Mouse (Mus musculus) CH12.LX (cell line): ENCODE data around the gene Nkap. TPM values are rescaled to one million over a fixed set of nuclear protein-coding genes. Genes with fewer than 3 reads are reported as not detected.

Experiments
- DNase-seq: peaks from one replicate; pipeline ENCODE4 v3.0.0-alpha.2; 2013; ENCODE audit errors: extremely low read depth
- H3K27ac ChIP-seq: 2 replicates; pipeline ENCODE4 v1.5.1; 2012; ENCODE audit warnings: low read depth, mild to moderate bottlenecking, control low read depth, moderate library complexity; ENCODE audit not compliant: insufficient read depth
- H3K27me3 ChIP-seq: replicated peaks from 2 replicates; pipeline ENCODE3; 2012; ENCODE audit warnings: inconsistent platforms
- H3K36me3 ChIP-seq, 2 experiments: replicated peaks in 1 of 2; 2 replicates each; pipeline versions ENCODE3 to v1.6.1; 2012; ENCODE audit warnings: inconsistent platforms in 1 of 2, low read length in 1 of 2, mild to moderate bottlenecking in 1 of 2, mixed read lengths in 1 of 2, moderate library complexity in 1 of 2; ENCODE audit not compliant: control insufficient read depth in 1 of 2, insufficient read depth in 1 of 2
- H3K4me1 ChIP-seq, 2 experiments: 2 replicates each; pipeline ENCODE4 v1.6.1; 2012; ENCODE audit warnings: inconsistent platforms in 1 of 2, moderate library complexity in 1 of 2; ENCODE audit not compliant: insufficient read depth in 2 of 2, control insufficient read depth in 1 of 2
- H3K4me2 ChIP-seq: 2 replicates; pipeline ENCODE4 v1.6.1; 2012; ENCODE audit warnings: low read depth, mild to moderate bottlenecking, control low read depth; ENCODE audit not compliant: poor library complexity, insufficient read depth, severe bottlenecking
- H3K4me3 ChIP-seq, 3 experiments: fragments of 150-350 bp in 1 of 3; sonication (generic) in 1 of 3; replicated peaks in 1 of 3; 2 replicates each; pipeline versions ENCODE3 to v1.5.1; 2011 to 2012; ENCODE audit warnings: low read depth in 2 of 3, low read length in 2 of 3, mild to moderate bottlenecking in 2 of 3, moderate library complexity in 2 of 3, control low read depth in 1 of 3, improper control_type of control experiment in 1 of 3, inconsistent platforms in 1 of 3, mixed read lengths in 1 of 3; ENCODE audit not compliant: poor library complexity in 1 of 3
- H3K79me2 ChIP-seq: replicated peaks from 2 replicates; pipeline ENCODE4 v1.6.1; 2012; ENCODE audit warnings: mild to moderate bottlenecking, moderate library complexity; ENCODE audit not compliant: control insufficient read depth, poor library complexity, insufficient read depth, severe bottlenecking; ENCODE audit errors: extremely low read depth
- H3K9ac ChIP-seq: 2 replicates; pipeline ENCODE4 v1.6.1; 2012; ENCODE audit warnings: low read depth, mild to moderate bottlenecking, control low read depth, moderate library complexity; ENCODE audit not compliant: insufficient read depth
- H3K9me3 ChIP-seq: replicated peaks from 2 replicates; pipeline ENCODE3; 2012; ENCODE audit warnings: low read length, inconsistent platforms, mixed read lengths
- BHLHE40 ChIP-seq: IDR thresholded peaks from 2 replicates; pipeline ENCODE4 v1.6.1; 2011; ENCODE audit warnings: mild to moderate bottlenecking, low read depth, low read length, improper control_type of control experiment
- CHD1 ChIP-seq: IDR thresholded peaks from 2 replicates; pipeline ENCODE4 v1.6.1; 2012; ENCODE audit warnings: low read depth, low read length, improper control_type of control experiment, inconsistent platforms
- CTCF ChIP-seq, 2 experiments: IDR thresholded peaks in 1 of 2; conservative IDR thresholded peaks in 1 of 2; 2 replicates each; pipeline ENCODE4 v1.5.1; 2011 to 2012; ENCODE audit warnings: low read depth in 2 of 2, low read length in 2 of 2, improper control_type of control experiment in 1 of 2, inconsistent platforms in 1 of 2, mild to moderate bottlenecking in 1 of 2, moderate library complexity in 1 of 2
- ETS1 ChIP-seq: conservative IDR thresholded peaks from 2 replicates; pipeline ENCODE4 v1.6.1; 2012; ENCODE audit warnings: low read depth, mild to moderate bottlenecking, inconsistent platforms, low read length, improper control_type of control experiment, moderate library complexity
- GABPA ChIP-seq: IDR thresholded peaks from 2 replicates; pipeline ENCODE4 v1.6.1; 2012; ENCODE audit warnings: low read depth, low read length, improper control_type of control experiment, inconsistent platforms; ENCODE audit not compliant: insufficient replicate concordance
- HCFC1 ChIP-seq: IDR thresholded peaks from 2 replicates; pipeline ENCODE4 v1.6.1; 2012; ENCODE audit warnings: low read depth, mild to moderate bottlenecking, inconsistent platforms, low read length, improper control_type of control experiment
- IRF4 ChIP-seq: IDR thresholded peaks from 2 replicates; pipeline ENCODE4 v1.6.1; 2014; ENCODE audit warnings: low read depth, mild to moderate bottlenecking, inconsistent platforms, low read length, improper control_type of control experiment
- JUN ChIP-seq: IDR thresholded peaks from 2 replicates; pipeline ENCODE4 v1.6.1; 2011; ENCODE audit warnings: low read depth, mild to moderate bottlenecking, low read length, improper control_type of control experiment, moderate library complexity; ENCODE audit not compliant: insufficient read depth
- JUND ChIP-seq: conservative IDR thresholded peaks from 2 replicates; pipeline ENCODE4 v1.6.1; 2011; ENCODE audit warnings: low read depth, low read length, improper control_type of control experiment
- MAX ChIP-seq: IDR thresholded peaks from 2 replicates; pipeline ENCODE4 v1.6.1; 2011; ENCODE audit warnings: low read length, improper control_type of control experiment
- MAZ ChIP-seq: IDR thresholded peaks from 2 replicates; pipeline ENCODE4 v1.6.1; 2012; ENCODE audit warnings: low read depth, mild to moderate bottlenecking, inconsistent platforms, low read length, improper control_type of control experiment, moderate library complexity
- MEF2A ChIP-seq: IDR thresholded peaks from 2 replicates; pipeline ENCODE4 v1.6.1; 2014; ENCODE audit warnings: low read depth, mild to moderate bottlenecking, inconsistent platforms, low read length, improper control_type of control experiment, borderline replicate concordance
- MYC ChIP-seq: IDR thresholded peaks from 2 replicates; pipeline ENCODE4 v1.6.1; 2011; ENCODE audit warnings: low read depth, mild to moderate bottlenecking, improper control_type of control experiment, low read length
- NELFE ChIP-seq: IDR thresholded peaks from 2 replicates; pipeline ENCODE4 v1.6.1; 2011; ENCODE audit warnings: low read depth, low read length, improper control_type of control experiment
- NRF1 ChIP-seq: IDR thresholded peaks from 2 replicates; pipeline ENCODE4 v1.6.1; 2014; ENCODE audit warnings: low read depth, mild to moderate bottlenecking, inconsistent platforms, low read length, improper control_type of control experiment, moderate library complexity
- POLR2A ChIP-seq: IDR thresholded peaks from 2 replicates; pipeline ENCODE4 v1.6.1; 2011; ENCODE audit warnings: low read depth, mild to moderate bottlenecking, improper control_type of control experiment, low read length
- POLR2AphosphoS2 ChIP-seq: IDR thresholded peaks from 2 replicates; pipeline ENCODE4 v1.6.1; 2011; ENCODE audit warnings: low read depth, low read length, improper control_type of control experiment
- RAD21 ChIP-seq: IDR thresholded peaks from 2 replicates; pipeline ENCODE4 v1.6.1; 2011; ENCODE audit warnings: low read depth, mild to moderate bottlenecking, low read length, improper control_type of control experiment, moderate library complexity
- SIN3A ChIP-seq: IDR thresholded peaks from 2 replicates; pipeline ENCODE4 v1.6.1; 2012; ENCODE audit warnings: low read length, improper control_type of control experiment, inconsistent platforms
- SMC3 ChIP-seq: IDR thresholded peaks from 2 replicates; pipeline ENCODE4 v1.6.1; 2011; ENCODE audit warnings: low read depth, low read length, improper control_type of control experiment
- TBP ChIP-seq: conservative IDR thresholded peaks from 2 replicates; pipeline ENCODE4 v1.6.1; 2011; ENCODE audit warnings: low read depth, low read length, improper control_type of control experiment
- TCF12 ChIP-seq: IDR thresholded peaks from 2 replicates; pipeline ENCODE4 v1.6.1; 2014; ENCODE audit warnings: low read depth, mild to moderate bottlenecking, inconsistent platforms, low read length, improper control_type of control experiment
- UBTF ChIP-seq: IDR thresholded peaks from 2 replicates; pipeline ENCODE4 v1.6.1; 2012; ENCODE audit warnings: low read depth, mild to moderate bottlenecking, inconsistent platforms, low read length, improper control_type of control experiment, moderate library complexity
- USF1 ChIP-seq: IDR thresholded peaks from 2 replicates; pipeline ENCODE4 v1.6.1; 2014; ENCODE audit warnings: low read depth, mild to moderate bottlenecking, inconsistent platforms, low read length, improper control_type of control experiment
- USF2 ChIP-seq: conservative IDR thresholded peaks from 2 replicates; pipeline ENCODE4 v1.6.1; 2011; ENCODE audit warnings: low read depth, low read length, improper control_type of control experiment
- ZC3H11A ChIP-seq: IDR thresholded peaks from 2 replicates; pipeline ENCODE4 v1.6.1; 2012; ENCODE audit warnings: low read depth, mild to moderate bottlenecking, inconsistent platforms, low read length, improper control_type of control experiment
- ZKSCAN1 ChIP-seq: IDR thresholded peaks from 2 replicates; pipeline ENCODE4 v1.6.1; 2012; ENCODE audit warnings: low read depth, inconsistent platforms, low read length, improper control_type of control experiment, borderline replicate concordance
- ZMIZ1 ChIP-seq: IDR thresholded peaks from 2 replicates; pipeline ENCODE4 v1.6.1; 2012; ENCODE audit warnings: low read depth, mild to moderate bottlenecking, inconsistent platforms, low read length, improper control_type of control experiment
- ZNF384 ChIP-seq: IDR thresholded peaks from 2 replicates; pipeline ENCODE4 v1.6.1; 2012; ENCODE audit warnings: low read depth, low read length, improper control_type of control experiment, inconsistent platforms
- dilution Hi-C: fragments of 300-500 bp; cut with MboI; formaldehyde crosslinking; loops from 2 replicates; pipeline ENCODE4 v1.14.3; 2020; ENCODE audit warnings: low sequenced_read_pairs; ENCODE audit not compliant: extremely low pct_unique_long_range_greater_than_20kb, extremely low pct_ligation_motif_present
- in situ Hi-C: fragments of 300-500 bp; cut with MboI; formaldehyde crosslinking; loops from 3 replicates; pipeline ENCODE4 v1.14.3; 2019; ENCODE audit warnings: low sequenced_read_pairs, low pct_ligation_motif_present, low pct_unique_long_range_greater_than_20kb, mixed read lengths
- polyA plus RNA-seq: library from polyadenylated mRNA; unstranded; fragments of >175 nt; gene quantifications from 2 replicates; pipeline ENCODE4 v1.2.1, GENCODE M21; 2012; ENCODE audit warnings: low read depth; ENCODE audit not compliant: insufficient read length
- total RNA-seq, 2 experiments: library from RNA; depleted of rRNA; stranded (reverse); fragments of 300-350 nt in 1 of 2; fragments of >200 nt in 1 of 2; gene quantifications; 2 replicates each; pipeline ENCODE4 v1.2.3; 2012 to 2014

Nkap gene
- total and polyA plus RNA-seq, 3 experiments: 11.6 to 28.2 (median 19.4) TPM

- Histone ChIP-seq H3K27me3 (no peaks in the 10 kb centered on the region), H3K4me1 (peaks cover 3 to 27% of the 10 kb centered on the region in 2 experiments; a peak in 3 of 4 replicates), H3K4me2 (peak overlapping the region; percentile 67; the same call in 1 of the 2 replicates), H3K36me3 (peaks cover 17 to 25% of the 10 kb centered on the region in 2 experiments), H3K4me3 (peak overlapping the region; percentile 72 to 95 (median 95)), H3K9ac (peak overlapping the region; percentile 82), H3K9me3 (no peaks in the 10 kb centered on the region), H3K27ac (peak overlapping the region; percentile 96), H3K79me2 (peaks cover 23% of the 10 kb centered on the region)
- no peak for TF ChIP-seq ZKSCAN1
- no peak for TF ChIP-seq SMC3
- TF ChIP-seq CHD1: no peak; the same call in 1 of the 2 replicates
- no peak for TF ChIP-seq USF2
- no peak for TF ChIP-seq RAD21
- no peak for TF ChIP-seq MYC
- TF ChIP-seq TBP: no peak
- no peak for TF ChIP-seq JUND
- no peak for TF ChIP-seq CTCF (conservative IDR thresholded peaks at IDR 0.05 in 1 of 2, IDR thresholded peaks at IDR 0.05 in 1 of 2; ENCODE audit: low read depth in 2 of 2, low read length in 2 of 2)
- TF ChIP-seq ETS1: no peak
- no peak for TF ChIP-seq ZNF384
- no peak for TF ChIP-seq GABPA
- TF ChIP-seq TCF12: no peak
- no peak for TF ChIP-seq MAX
- TF ChIP-seq NRF1: no peak
- TF ChIP-seq IRF4: no peak
- no peak; the same call in 1 of the 2 replicates for TF ChIP-seq POLR2A
- no peak for TF ChIP-seq ZC3H11A
- TF ChIP-seq NELFE: no peak
- DNase-seq: no peak
- dilution Hi-C loops: no loop called here
- in situ Hi-C loops: no loop called here
Measured at GRCm38 (mm10) chrX:37084318-37084926, 42.2 kb upstream of the Nkap start.

- in situ Hi-C loops (no loop called here), dilution Hi-C loops (no loop called here)
- Histone ChIP-seq H3K4me3 (peak within 1 kb of the TSS; percentile 72 to 95 (median 95)), H3K9ac (peak within 1 kb of the TSS; percentile 82), H3K79me2 (peaks cover 23% of the 10 kb centered on the region), H3K9me3 (no peaks in the 10 kb centered on the region), H3K4me1 (peaks cover 3 to 24% of the 10 kb centered on the region in 2 experiments; a peak in 3 of 4 replicates), H3K4me2 (peak within 1 kb of the TSS; percentile 75), H3K36me3 (peaks cover 17 to 23% of the 10 kb centered on the region in 2 experiments), H3K27ac (peak within 1 kb of the TSS; percentile 96), H3K27me3 (no peaks in the 10 kb centered on the region)
- peak; percentile 89 for DNase-seq
- TF ChIP-seq JUN (no peak), MAZ (peak; percentile 18; the same call in 1 of the 2 replicates), HCFC1 (peak; percentile 59), USF1 (no peak), MEF2A (peak; percentile 16; the same call in 1 of the 2 replicates), ETS1 (no peak), BHLHE40 (no peak), TCF12 (peak; percentile 88), TBP (peak; percentile 96), UBTF (no peak), SIN3A (peak; percentile 36; the same call in 1 of the 2 replicates), ZMIZ1 (peak; percentile 73), IRF4 (peak; percentile 27; the same call in 1 of the 2 replicates), JUND (no peak), POLR2AphosphoS2 (0 out of 2 replicates have a peak, but pooled peaks have one; percentile 31), USF2 (no peak), SMC3 (no peak), ZKSCAN1 (no peak), CTCF (conservative IDR thresholded peaks at IDR 0.05 in 1 of 2, IDR thresholded peaks at IDR 0.05 in 1 of 2; ENCODE audit: low read depth in 2 of 2, low read length in 2 of 2) (no peak)
Measured at GRCm38 (mm10) chrX:37084927-37085660, 41.5 kb upstream of the Nkap start, which contains the start of gene Rpl39. Gene Rpl39 (minus strand): TSS chrX:37085402.
